Mouse (Mus musculus) bone marrow macrophage, adult 2 months (primary cell): ENCODE results near the gene Gabarapl1. TPM values are rescaled to one million over a fixed set of nuclear protein-coding genes. Genes with fewer than 3 reads are reported as not detected.

Source experiments
- H3K27ac ChIP-seq: 2 replicates; pipeline ENCODE4 v1.5.1; 2012; ENCODE audit warnings: low read depth, low read length; ENCODE audit not compliant: insufficient read depth
- H3K4me1 ChIP-seq: 2 replicates; pipeline ENCODE4 v1.6.1; 2012; ENCODE audit warnings: low read length; ENCODE audit not compliant: control insufficient read depth, insufficient read depth
- H3K4me3 ChIP-seq: 2 replicates; pipeline ENCODE4 v1.5.1; 2012; ENCODE audit warnings: mild to moderate bottlenecking, low read length, moderate library complexity; ENCODE audit not compliant: insufficient read depth
- CTCF ChIP-seq: IDR thresholded peaks from 2 replicates; pipeline ENCODE4 v1.5.1; 2012; ENCODE audit warnings: low read depth, mild to moderate bottlenecking, low read length, moderate library complexity
- POLR2A ChIP-seq: IDR thresholded peaks from 2 replicates; pipeline ENCODE4 v1.6.1; 2012; ENCODE audit warnings: mild to moderate bottlenecking, low read depth, low read length, borderline replicate concordance
- polyA plus RNA-seq: library from polyadenylated mRNA; stranded (reverse); fragments of >200 nt; gene quantifications from 2 replicates; pipeline ENCODE4 v1.2.4, GENCODE M21; 2012; ENCODE audit not compliant: missing spikeins, insufficient read depth, insufficient read length

Gene Gabarapl1
- polyA plus RNA-seq, 1 experiment, result 118 TPM

- Histone ChIP-seq H3K4me3 (no peak overlapping the region), H3K4me1 (peaks cover 10% of the 10 kb centered on the region), H3K27ac (no peak overlapping the region)
- TF ChIP-seq POLR2A, result no peak
- TF ChIP-seq CTCF, result no peak
These were observed 19.6 kb upstream of the Gabarapl1 start for GRCm38 (mm10) chr6:129513409-129513808.

GRCm38 (mm10) chr6:129514376-129514775, 18.6 kb upstream of the Gabarapl1 start:
- H3K4me3 ChIP-seq, result no peak overlapping the region
- TF ChIP-seq CTCF (no peak), POLR2A (no peak)
- no peak overlapping the region for H3K27ac ChIP-seq
- peaks cover 10% of the 10 kb centered on the region for H3K4me1 ChIP-seq

- Histone ChIP-seq H3K27ac (no peak overlapping the region), H3K4me3 (no peak overlapping the region), H3K4me1 (peaks cover 10% of the 10 kb centered on the region)
- no peak for TF ChIP-seq CTCF
- no peak for TF ChIP-seq POLR2A
These were observed 17.9 kb upstream of the Gabarapl1 start for GRCm38 (mm10) chr6:129515068-129515467.

- TF ChIP-seq CTCF (no peak), POLR2A (no peak)
- Histone ChIP-seq H3K4me1 (peaks cover 10% of the 10 kb centered on the region), H3K27ac (no peak overlapping the region), H3K4me3 (no peak overlapping the region)
These were observed 16.6 kb upstream of the Gabarapl1 start for GRCm38 (mm10) chr6:129516388-129516787.

- H3K4me1 ChIP-seq, result peaks cover 10% of the 10 kb centered on the region
- TF ChIP-seq POLR2A (no peak), CTCF (no peak)
- H3K27ac ChIP-seq, result no peak overlapping the region
These were observed 15.1 kb upstream of the Gabarapl1 start for GRCm38 (mm10) chr6:129517752-129518408.

GRCm38 (mm10) chr6:129526069-129526468, 6.9 kb upstream of the Gabarapl1 start:
- H3K4me1 ChIP-seq, result no peaks in the 10 kb centered on the region
- TF ChIP-seq CTCF, result no peak
- TF ChIP-seq POLR2A, result no peak
- no peak overlapping the region for H3K27ac ChIP-seq
- H3K4me3 ChIP-seq, result no peak overlapping the region

More at GRCm38 (mm10) chr6:129517752-129518408, 15.1 kb upstream of the Gabarapl1 start:
- no peak overlapping the region for H3K4me3 ChIP-seq

- Histone ChIP-seq H3K4me3 (no peak overlapping the region), H3K4me1 (peaks cover 4% of the 10 kb centered on the region), H3K27ac (no peak overlapping the region)
- TF ChIP-seq CTCF (no peak), POLR2A (no peak)
These were observed 5.5 kb upstream of the Gabarapl1 start for GRCm38 (mm10) chr6:129527416-129527815.

GRCm38 (mm10) chr6:129529605-129530004, 3.4 kb upstream of the Gabarapl1 start:
- peaks cover 6% of the 10 kb centered on the region for H3K4me1 ChIP-seq
- TF ChIP-seq POLR2A (no peak), CTCF (no peak)
- no peak overlapping the region for H3K27ac ChIP-seq
- no peak overlapping the region for H3K4me3 ChIP-seq

- H3K4me1 ChIP-seq, result peaks cover 12% of the 10 kb centered on the region
- H3K27ac ChIP-seq, result no peak overlapping the region
- TF ChIP-seq POLR2A, result no peak
- no peak for TF ChIP-seq CTCF
- no peak overlapping the region for H3K4me3 ChIP-seq
These were observed 2.7 kb upstream of the Gabarapl1 start for GRCm38 (mm10) chr6:129530261-129530660.

- Histone ChIP-seq H3K4me3 (peak overlapping the region; percentile 100), H3K4me1 (peaks cover 24% of the 10 kb centered on the region), H3K27ac (peak overlapping the region; percentile 96)
- TF ChIP-seq POLR2A, result no peak
- TF ChIP-seq CTCF, result no peak
These were observed 411 bp upstream of the Gabarapl1 start for GRCm38 (mm10) chr6:129532556-129532941.

- TF ChIP-seq CTCF (no peak), POLR2A (no peak)
- Histone ChIP-seq H3K4me3 (peak overlapping the region; percentile 100), H3K4me1 (peaks cover 24% of the 10 kb centered on the region), H3K27ac (peak overlapping the region; percentile 52; the same call in 1 of the 2 replicates)
These were observed 1.1 kb downstream of the Gabarapl1 start for GRCm38 (mm10) chr6:129534057-129534456.
